Mouse (Mus musculus): Measurements from ENCODE around the gene Mup18. TPM values are rescaled to one million over a fixed set of nuclear protein-coding genes. Genes with fewer than 3 reads are reported as not detected.

Mup18 gene
- not detected for polyA plus RNA-seq (2014; fragmentation: Illumina TruSeq; extraction: RNeasy Lipid Tissue Mini Kit (QIAGEN cat#74804); ENCODE audit: low read depth, low replicate concordance)

GRCm38 (mm10) chr4:61674036-61674435, at the start of gene Mup18:
Gene Mup18 (minus strand): TSS chr4:61674136.

Other genes starting within 250 kb of the Mup18 start
- gene Mup15, start 234.4 kb downstream of the Mup18 start, polyA plus RNA-seq (2014; fragmentation: Illumina TruSeq; extraction: RNeasy Lipid Tissue Mini Kit (QIAGEN cat#74804); ENCODE audit: low read depth, low replicate concordance): not detected
- not detected for gene Mup16, start 154.6 kb downstream of the Mup18 start, polyA plus RNA-seq (2014; fragmentation: Illumina TruSeq; extraction: RNeasy Lipid Tissue Mini Kit (QIAGEN cat#74804); ENCODE audit: low read depth, low replicate concordance)
- gene Mup17, start 78.3 kb downstream of the Mup18 start, polyA plus RNA-seq (2014; fragmentation: Illumina TruSeq; extraction: RNeasy Lipid Tissue Mini Kit (QIAGEN cat#74804); ENCODE audit: low read depth, low replicate concordance): not detected
- not detected for gene Mup19, start 108.1 kb upstream of the Mup18 start, polyA plus RNA-seq (2014; fragmentation: Illumina TruSeq; extraction: RNeasy Lipid Tissue Mini Kit (QIAGEN cat#74804); ENCODE audit: low read depth, low replicate concordance)
- not detected for gene Mup5, start 161.1 kb upstream of the Mup18 start, polyA plus RNA-seq (2014; fragmentation: Illumina TruSeq; extraction: RNeasy Lipid Tissue Mini Kit (QIAGEN cat#74804); ENCODE audit: low read depth, low replicate concordance)

All from adrenal gland, adult 10 weeks (tissue).